Mouse (Mus musculus) embryo, embryonic 10.5 days (tissue): ENCODE measurements around the gene Podn.

Source experiments
- DNase-seq: peaks from one replicate; pipeline ENCODE4 v3.0.0-alpha.2; 2015; ENCODE audit warnings: low spot score

The Podn gene

DNA sequence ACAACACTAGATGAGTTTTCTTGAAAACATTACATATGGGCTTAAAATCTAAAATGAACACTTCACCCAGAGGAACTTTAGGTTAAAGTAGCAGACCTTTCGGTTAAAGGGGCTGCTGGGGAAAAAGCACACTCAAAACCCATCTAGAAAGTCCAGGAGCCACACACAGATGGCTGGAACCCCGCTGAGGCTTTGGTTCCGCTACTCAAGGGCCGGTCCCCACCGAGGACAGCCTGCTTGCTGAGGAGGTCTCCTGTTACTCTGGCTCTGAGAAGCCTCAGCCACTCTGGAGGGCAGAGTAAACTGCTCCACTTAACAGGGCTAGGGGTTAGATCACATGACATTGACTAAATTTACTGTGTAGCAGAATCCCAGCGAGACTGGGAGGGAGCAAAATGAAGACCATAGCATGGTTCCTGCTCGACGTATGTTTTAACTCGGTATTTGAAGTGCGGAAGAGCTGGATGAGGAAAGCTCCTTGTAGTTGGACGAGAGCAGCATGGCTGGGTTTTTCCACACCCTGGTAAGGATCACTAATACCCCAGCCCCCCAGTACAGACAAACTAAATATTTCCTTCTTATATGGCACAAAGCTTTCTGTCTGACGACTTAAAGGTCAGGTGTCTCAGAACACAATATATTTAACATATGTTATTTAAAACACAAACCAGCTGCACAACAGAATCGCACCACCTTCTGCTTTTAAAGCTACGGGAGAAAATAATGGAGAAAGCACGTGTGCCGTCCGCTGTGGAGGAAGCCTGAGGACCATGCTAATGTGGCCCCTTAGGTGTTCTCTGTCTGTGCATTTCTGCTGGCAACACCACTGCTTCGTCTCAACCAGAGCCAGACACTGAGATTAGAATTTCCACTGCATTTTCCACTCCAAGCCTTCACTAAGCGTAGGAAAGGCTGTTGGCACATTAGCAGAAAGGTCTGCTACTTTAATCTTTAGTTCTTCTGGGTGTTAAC lies 50.8 kb downstream of the Podn start:
- peak; percentile 24 for DNase-seq

DNA sequence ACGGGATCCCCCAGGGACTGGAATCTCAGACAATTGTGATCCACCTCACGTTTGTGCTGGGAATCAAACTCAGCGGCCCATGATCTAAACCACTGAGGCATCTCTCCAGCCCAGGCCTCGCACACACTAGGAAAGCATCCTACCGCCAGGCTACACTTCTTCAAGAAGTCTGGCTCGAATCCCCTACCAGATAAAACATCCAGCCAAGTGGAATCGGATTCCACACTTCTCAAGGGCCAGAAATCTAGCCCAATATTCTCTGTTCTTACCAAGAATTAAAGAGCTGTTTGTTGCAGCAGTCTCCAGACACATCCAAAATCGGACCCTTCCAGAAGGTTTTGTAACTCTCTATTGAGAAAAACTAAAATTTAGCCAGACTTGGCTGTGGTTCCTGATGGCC lies 59.2 kb downstream of the Podn start:
- DNase-seq = no peak

DNA sequence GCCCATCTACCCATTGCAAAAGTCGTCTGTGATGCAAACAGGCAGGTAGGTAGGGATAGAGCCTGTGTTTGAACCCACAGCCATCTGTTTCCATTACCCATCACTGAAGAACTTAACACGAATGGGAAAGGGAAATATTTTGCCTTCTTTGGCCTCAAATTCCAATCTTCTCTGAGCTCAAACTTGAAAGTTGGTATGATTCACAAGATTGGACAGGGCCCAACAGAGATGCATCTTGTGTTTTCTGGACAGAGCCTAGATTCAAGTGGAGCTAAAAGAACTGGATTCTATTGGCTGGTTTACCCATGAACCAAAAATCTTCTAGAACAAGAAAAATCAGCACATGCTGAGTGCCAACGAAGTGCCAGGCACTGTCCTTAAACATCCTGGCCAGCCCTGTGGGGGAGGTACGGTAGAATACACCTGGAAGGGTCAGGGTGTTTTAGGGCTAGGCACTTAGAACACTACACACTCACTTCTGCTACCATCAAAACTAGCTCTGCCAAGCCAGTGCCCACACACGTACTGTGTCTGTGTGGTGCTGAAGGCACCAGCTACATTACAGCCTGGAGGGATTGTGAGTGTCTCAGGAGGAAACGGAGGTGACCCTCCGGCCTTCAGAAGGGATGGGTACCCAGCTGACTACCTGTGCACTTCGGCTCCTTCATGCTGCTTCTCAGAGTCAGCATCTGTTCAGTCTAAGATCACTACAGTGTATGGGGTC lies 63.0 kb downstream of the Podn start:
- no peak for DNase-seq

- peak; percentile 32 for DNase-seq
Measured at GRCm38 (mm10) chr4:108032352-108032849, 63.8 kb downstream of the Podn start.

- DNase-seq = peak; percentile 31
Measured at GRCm38 (mm10) chr4:108031502-108032351, 64.5 kb downstream of the Podn start.

DNA sequence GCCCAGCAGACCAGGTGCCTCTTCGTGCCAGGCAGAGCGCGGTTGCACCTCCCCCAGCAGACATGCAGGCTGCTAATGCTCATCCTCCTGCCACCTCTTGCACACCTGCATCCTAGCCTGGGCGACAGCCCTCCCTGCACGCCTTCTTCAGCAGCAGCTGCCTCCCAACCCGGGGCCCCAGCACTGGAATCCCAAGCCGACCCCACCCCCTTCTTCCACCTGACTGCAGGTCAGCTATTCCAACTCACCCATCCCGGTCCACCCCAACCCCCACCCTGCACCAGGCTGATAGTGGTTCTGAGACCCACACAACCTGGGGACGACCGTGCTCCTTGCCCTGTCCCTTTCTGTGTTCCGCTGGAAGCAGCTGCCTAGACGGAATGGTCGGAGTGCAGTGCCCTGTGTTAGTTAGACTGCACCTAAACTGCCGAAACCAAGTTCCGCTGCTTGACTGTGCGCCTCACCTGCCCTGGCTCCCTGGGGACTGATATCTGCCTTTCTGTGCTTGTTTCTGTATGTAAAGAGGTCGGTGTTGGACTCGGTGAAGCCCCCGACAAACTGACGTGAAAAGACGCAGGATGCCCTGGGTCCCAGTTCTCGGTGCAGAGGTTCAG lies 65.2 kb downstream of the Podn start:
- DNase-seq = no peak

DNA sequence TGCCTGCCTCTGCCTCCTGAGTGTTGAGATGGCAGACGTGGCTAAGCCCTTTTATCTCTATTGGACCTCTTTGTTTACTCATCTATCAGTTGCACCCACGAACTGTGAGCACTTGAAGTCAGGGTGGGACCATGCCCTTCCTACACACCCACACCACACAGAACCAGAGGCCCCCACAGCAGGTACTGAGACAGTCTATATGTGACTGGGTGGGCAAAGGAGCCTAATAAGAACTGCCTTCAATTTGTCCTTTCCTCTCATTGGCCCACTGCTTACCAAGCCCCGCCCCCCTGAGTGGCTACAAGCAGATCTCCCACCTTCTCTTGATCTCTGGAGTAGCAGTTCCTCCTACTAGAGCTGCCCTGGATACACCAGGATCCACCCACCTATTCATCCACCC lies 70.1 kb downstream of the Podn start:
- DNase-seq = no peak

DNA sequence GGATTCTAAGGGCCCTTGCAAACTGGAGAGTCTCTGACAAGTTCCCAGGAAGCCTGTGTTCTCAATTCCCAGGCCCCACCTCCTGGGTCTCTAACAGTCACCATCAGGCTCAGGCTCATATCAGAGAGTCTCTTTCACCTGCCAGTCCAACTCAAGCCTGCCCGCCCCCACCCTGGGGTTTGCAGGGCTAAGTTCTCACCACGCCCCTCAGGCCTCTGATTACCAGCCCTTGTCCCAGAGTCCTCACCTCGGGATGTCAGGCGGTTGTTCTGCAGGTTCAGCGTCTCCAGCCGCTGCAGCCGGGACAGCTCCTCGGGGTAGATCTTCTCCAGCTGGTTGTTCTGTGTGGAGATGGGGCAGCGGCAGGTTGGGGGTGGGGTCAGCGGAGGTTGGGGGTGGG lies 71.0 kb downstream of the Podn start:
- peak; percentile 52 for DNase-seq

- DNase-seq = no peak
Measured at GRCm38 (mm10) chr4:108024641-108025040, 71.6 kb downstream of the Podn start.

GRCm38 (mm10) chr4:108023186-108023585 lies 73.1 kb downstream of the Podn start:
- DNase-seq = no peak

DNA sequence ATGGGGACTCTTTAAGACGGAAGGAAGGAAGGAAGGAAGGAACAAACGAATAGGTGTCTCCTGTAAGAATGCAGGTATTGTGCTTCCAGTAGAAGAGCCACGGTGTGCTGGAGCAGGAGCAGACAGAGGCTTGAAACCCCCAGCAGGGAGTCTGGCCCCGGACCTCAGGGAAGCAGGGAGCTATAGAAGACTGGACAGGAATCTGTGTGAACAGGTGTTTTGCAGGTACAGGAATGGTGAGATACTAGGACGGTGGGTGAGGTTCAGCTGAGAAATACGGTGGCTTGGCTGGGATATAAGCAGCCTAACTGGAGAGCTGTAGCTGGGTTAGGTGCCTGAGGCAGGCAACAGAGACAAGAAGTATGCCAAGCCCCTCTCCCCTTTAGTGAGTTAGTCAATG lies 76.1 kb downstream of the Podn start:
- no peak for DNase-seq

DNA sequence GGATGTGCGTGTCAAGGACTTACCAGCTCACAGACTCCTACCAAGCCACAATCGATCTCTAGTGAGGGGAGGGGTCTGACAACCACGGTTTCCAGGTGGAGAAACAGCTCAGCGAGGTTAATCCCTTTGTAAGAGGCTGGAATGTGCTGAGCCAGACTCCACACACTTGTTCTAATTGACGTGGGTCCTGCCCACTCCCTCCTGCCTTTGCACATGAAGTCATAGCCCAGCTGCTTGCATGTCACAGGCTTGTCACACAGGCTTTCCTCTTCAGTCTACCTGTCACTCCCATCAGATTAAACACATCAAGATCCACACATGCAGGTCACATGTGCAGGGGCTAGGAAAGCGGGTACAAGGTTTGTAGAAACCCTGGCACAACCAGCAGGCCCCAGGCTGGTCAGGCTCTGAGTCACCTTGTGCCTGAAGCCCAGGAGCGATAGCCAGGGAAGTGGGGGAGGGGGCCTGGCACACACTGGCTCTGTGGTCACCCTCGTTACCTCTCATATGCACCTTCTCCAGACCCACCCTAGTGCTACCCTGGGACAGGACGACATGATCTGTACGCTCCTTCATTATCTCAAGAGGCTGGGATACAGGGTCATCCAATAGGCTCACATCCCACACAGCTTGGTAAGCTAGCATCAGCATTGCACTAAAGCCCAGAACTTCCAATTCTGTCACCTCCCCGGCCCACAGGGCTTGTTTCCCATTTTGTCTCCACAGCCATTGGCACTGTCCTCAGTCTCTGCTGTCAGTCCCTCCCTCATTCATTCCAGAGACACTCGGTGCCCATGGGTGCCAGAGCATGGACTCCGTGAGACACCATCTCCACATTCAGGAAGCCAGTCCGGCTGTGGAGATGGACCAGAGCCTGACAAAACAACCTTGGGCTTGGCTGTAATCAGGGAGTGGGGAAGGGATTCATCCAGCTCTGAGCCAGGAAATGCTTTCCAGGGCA lies 77.0 kb downstream of the Podn start:
- DNase-seq = no peak

GRCm38 (mm10) chr4:108018241-108018923 lies 77.9 kb downstream of the Podn start:
- DNase-seq = no peak

DNA sequence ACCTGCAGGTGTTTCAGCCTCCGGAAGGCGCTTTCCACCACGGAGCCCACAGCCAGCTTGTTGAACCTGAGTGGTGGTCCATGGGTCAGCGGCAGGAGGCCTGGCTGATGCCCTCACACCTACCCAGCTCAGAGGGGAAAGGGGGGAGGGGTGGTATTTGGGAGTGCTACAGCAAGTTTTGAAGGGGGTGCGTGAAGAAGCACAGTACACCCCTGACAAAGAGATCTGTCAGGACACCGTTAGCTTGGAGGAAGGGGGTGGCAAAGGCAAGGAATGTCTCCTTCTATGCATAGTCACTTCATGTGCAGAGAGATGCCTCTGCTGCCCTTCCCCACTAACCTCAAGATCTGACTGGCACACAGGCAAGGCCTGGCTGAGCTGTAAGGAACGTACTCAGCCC lies 78.4 kb downstream of the Podn start:
- no peak for DNase-seq

GRCm38 (mm10) chr4:108016321-108016720 lies 79.9 kb downstream of the Podn start:
- no peak for DNase-seq

- DNase-seq = peak; percentile 16
Measured at GRCm38 (mm10) chr4:108015067-108015765, 81.0 kb downstream of the Podn start.

GRCm38 (mm10) chr4:108014466-108014865 lies 81.8 kb downstream of the Podn start:
- no peak for DNase-seq

DNA sequence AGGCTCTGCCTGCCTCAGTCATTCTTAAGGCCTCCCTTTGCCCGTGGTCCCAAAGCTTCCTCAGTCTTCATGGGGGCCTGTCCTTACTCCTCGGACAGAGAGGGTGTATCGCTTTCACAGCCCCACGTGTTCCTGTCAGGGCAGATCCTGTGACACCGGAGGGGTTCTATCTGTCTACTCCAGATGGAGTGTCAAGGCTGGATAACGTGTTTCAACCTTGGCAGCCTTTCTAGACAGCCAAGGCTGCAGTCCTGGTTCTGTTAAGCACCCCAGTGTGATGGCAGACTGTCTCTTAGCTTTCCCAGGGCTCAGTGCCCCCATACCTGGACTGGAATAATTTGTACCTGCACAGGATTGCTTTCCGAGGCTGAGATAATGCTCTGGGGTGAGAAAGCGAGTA lies 87.7 kb downstream of the Podn start:
- no peak for DNase-seq

DNA sequence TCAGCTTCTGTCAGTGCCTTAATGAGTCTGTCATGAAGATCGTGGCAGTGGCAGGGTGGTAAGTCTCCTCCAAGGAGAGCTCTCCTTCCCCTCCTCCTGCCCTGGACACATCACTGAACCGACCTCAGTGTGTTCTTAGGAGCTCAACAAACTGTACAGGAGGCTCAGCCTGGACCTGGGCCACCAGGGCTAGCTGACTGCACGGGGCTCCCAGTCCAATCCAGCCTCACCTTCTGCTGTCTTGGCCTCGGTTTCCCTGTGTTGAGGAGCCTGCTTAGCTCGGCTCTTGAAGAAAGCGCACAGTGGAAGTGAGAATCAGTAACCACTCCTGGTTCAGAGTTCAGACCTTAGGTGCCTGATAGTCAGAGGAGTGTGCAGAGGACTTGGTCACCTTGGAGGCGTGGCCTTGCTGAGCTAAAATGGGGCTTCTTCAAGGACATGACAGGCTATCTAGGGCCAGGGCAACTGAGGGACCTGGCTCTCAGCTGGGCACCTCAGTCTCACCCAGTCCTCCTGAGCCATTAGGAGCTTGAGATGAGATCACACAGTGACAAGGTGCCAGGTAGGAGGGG lies 88.6 kb downstream of the Podn start:
- DNase-seq = no peak
